Mouse (Mus musculus) liver, embryonic 15.5 days (tissue): ENCODE measurements around the gene Adam10. TPM values are rescaled to one million over a fixed set of nuclear protein-coding genes. Genes with fewer than 3 reads are reported as not detected.

Experiments
- ATAC-seq: fragments of 200-750 bp; cut with Nextera tagmentation; 2 replicates; pipeline ENCODE4 v1.8.0; 2017; ENCODE audit warnings: moderate number of reproducible peaks, mild to moderate bottlenecking, moderate library complexity; ENCODE audit not compliant: insufficient read depth
- H3K27ac ChIP-seq: fragments of 300-500 bp; sonication (generic); replicated peaks from 2 replicates; pipeline ENCODE4 v1.5.1; 2015; ENCODE audit warnings: mild to moderate bottlenecking, inconsistent platforms
- H3K27me3 ChIP-seq: fragments of 300-500 bp; sonication (generic); 2 replicates; pipeline ENCODE4 v1.6.1; 2015; ENCODE audit warnings: mild to moderate bottlenecking, inconsistent platforms
- H3K36me3 ChIP-seq: fragments of 300-500 bp; sonication (generic); replicated peaks from 2 replicates; pipeline ENCODE4 v1.6.1; 2015; ENCODE audit warnings: moderate library complexity, mild to moderate bottlenecking, inconsistent platforms
- H3K4me1 ChIP-seq: fragments of 300-500 bp; sonication (generic); replicated peaks from 2 replicates; pipeline ENCODE4 v1.6.1; 2015; ENCODE audit warnings: inconsistent platforms
- H3K4me2 ChIP-seq: fragments of 300-500 bp; sonication (generic); 2 replicates; pipeline ENCODE4 v1.6.1; 2015; ENCODE audit warnings: moderate library complexity, mild to moderate bottlenecking, inconsistent platforms
- H3K4me3 ChIP-seq: fragments of 300-500 bp; sonication (generic); replicated peaks from 2 replicates; pipeline ENCODE4 v1.5.1; 2015; ENCODE audit warnings: mild to moderate bottlenecking, inconsistent platforms
- H3K9ac ChIP-seq: fragments of 300-500 bp; sonication (generic); 2 replicates; pipeline ENCODE4 v1.6.1; 2015; ENCODE audit warnings: moderate library complexity, mild to moderate bottlenecking, inconsistent platforms
- H3K9me3 ChIP-seq: fragments of 300-500 bp; sonication (generic); replicated peaks from 2 replicates; pipeline ENCODE4 v1.6.1; 2016; ENCODE audit warnings: inconsistent platforms
- WGBS: fragments of 180-500 bp; shearing (Covaris S2); methylation state at CpG from one replicate; pipeline ENCODE4 v1.1.7; 2015; ENCODE audit warnings: mixed read lengths; ENCODE audit not compliant: insufficient replicate concordance; 5-methylcytosine and 5-hydroxymethylcytosine counted together
- polyA plus RNA-seq: library from polyadenylated mRNA; unstranded; fragments of >200 nt; fragmentation: Nextera tagmentation; extraction: Ambion mirVana; gene quantifications from 2 replicates; pipeline ENCODE4 v1.2.1, GENCODE M21; 2015

The Adam10 gene
- polyA plus RNA-seq, 1 experiment from 2014 or later: 71.9 TPM

DNA sequence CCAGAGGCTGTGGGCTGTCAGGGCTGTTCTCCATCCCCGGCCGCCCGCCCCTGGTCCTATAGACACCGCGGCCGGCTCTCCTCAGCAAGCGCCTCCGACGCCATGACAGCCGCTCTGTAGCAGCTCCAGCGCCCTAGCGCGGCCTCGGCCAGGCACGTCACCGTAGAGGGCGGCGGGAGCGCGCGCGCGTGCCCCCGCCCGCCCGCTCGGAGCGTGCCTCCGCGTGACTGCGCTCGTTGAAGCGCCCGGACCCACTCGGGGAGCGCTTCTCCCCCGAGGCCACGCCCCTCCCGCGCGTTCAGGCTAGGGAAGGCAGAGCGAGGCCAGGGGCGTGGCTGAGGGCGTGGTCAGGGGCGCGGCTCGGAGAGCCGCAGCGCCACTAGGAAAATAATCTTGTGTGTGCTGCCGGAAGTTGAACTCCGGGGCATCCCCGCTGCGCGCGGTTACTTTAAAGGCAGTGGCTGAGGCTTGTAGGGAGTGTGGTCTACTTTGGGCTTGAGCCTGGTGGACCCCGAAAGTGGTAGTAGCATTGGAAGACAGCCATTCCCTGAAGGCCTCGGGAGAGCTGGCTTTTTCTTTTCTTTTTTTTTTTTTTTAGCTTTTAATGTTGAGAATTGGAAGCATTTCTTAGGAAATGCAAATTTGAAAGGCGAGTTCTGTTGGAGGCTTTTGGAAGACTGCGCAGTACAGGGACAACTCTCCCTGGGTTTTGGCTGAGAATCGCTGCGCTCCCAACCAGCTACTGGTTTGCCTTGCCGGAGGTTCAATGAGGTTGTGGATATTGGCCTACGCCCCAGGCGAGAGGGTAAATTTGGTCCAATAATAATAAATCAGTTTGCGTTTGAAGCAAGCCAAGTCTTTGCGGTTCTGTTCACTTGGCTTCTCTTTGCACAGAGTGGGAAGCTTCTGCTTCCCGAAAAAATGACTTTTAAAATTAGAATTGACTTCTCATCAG lies 21.5 kb upstream of the Adam10 start, which contains the start of gene Mindy2:
Mindy2 (minus strand) TSS at position 162 of the 955 bp plus-strand sequence.
- Histone ChIP-seq H3K9me3 (no peaks in the 10 kb centered on the region), H3K27me3 (no peaks in the 10 kb centered on the region), H3K36me3 (peaks cover 17% of the 10 kb centered on the region), H3K27ac (peak within 1 kb of the TSS; percentile 98), H3K4me2 (peak within 1 kb of the TSS; percentile 76), H3K9ac (peak within 1 kb of the TSS; percentile 99), H3K4me3 (peak within 1 kb of the TSS; percentile 95), H3K4me1 (peaks cover 38% of the 10 kb centered on the region)
- 1% methylated on average over 67 of the region's 67 CpGs for WGBS
- peak; percentile 93 for ATAC-seq

DNA sequence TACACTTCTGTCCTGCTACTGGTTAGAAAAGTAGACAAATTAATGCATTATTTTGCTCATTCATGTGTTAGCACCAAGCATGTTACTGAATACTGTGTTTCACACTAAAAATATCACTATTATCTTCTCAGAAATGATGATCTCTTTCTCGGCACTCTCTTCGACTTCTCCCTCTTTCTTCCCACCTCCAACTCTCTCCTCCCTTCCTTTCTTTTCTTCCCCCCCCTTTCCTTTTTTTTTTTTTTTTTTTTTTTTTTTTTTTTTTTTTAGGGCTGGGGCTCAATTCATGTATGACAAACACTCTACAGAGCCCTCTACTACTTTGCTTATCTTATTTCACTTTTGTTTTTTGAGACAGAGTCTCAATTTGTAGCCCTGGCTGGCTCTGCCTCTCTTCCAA lies 20.5 kb upstream of the Adam10 start:
- Histone ChIP-seq H3K4me3 (peak overlapping the region; percentile 95), H3K4me1 (peaks cover 29% of the 10 kb centered on the region), H3K27me3 (no peaks in the 10 kb centered on the region), H3K9ac (peak overlapping the region; percentile 47), H3K36me3 (peaks cover 12% of the 10 kb centered on the region), H3K27ac (peak overlapping the region; percentile 98), H3K4me2 (peak overlapping the region; percentile 76), H3K9me3 (no peaks in the 10 kb centered on the region)
- 14% methylated on average over 2 of the region's 2 CpGs for WGBS
- ATAC-seq: no peak

DNA sequence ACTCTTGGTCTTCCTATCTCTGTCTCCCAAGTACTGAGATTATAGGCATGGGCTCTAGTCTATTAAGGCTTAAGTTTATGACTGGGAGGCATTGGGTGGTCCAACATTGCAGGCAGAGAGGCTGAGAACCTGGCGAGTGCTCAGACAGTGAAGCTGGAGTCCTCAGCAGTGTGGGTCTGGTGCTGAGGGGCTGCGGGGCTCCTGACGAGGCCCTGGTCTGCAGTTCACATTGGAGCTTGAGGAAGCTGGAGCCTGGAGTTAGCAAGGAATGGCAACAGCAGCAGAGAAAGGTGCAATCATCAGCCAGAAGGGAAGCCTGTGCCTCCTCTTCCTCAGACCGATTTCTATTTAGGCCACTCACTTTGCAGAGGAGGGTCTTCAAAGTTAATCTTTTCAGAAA lies 13.9 kb upstream of the Adam10 start:
- ATAC-seq: no peak
- Histone ChIP-seq H3K4me2 (no peak overlapping the region), H3K4me1 (peaks cover 24% of the 10 kb centered on the region), H3K27me3 (no peaks in the 10 kb centered on the region), H3K27ac (no peak overlapping the region), H3K9ac (no peak overlapping the region), H3K36me3 (peaks cover 12% of the 10 kb centered on the region; the same call in 1 of the 2 replicates), H3K9me3 (no peaks in the 10 kb centered on the region), H3K4me3 (no peak overlapping the region)
- 72% methylated on average over 4 of the region's 4 CpGs for WGBS

DNA sequence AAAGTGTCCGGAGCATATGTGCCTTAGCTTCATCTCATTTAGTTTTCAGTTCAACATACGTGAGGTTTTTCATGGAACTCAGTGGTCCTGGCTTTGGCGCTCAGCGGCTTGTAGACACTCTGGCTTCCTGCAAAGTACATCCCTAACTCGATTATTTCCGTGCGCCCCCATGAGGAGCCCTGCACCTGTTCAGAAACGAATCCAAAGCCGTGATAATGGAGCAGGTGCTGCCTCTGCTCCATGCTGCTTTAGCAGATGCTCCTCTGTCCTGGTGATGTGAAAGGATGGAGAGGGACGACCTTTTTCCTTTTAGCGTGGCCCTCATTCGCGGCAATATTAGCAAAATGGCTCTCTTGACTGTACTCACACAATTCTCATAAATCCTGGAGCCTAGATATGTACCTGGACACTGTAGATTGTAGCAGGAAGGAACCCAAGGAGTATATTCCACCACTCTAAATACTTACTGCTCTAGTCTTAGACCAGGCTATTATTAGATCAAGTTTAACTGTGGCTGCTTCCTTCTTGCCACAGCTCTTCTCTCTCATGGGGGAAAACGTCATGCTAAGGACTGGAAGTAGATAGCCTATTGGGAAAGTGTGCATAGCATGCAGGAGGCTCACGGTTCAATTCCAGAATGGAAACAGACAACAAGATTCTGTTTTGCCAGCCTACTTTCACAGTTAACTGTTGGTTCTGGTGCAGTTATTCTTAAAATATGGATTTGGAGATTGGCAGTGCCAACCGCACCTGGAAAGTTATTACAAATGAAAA lies 13.2 kb upstream of the Adam10 start:
- Histone ChIP-seq H3K4me2 (no peak overlapping the region), H3K27me3 (no peaks in the 10 kb centered on the region), H3K4me1 (peaks cover 29% of the 10 kb centered on the region), H3K4me3 (no peak overlapping the region), H3K27ac (peak overlapping the region; percentile 45), H3K36me3 (peaks cover 12% of the 10 kb centered on the region; the same call in 1 of the 2 replicates), H3K9me3 (no peaks in the 10 kb centered on the region), H3K9ac (no peak overlapping the region)
- 67% methylated on average over 16 of the region's 16 CpGs for WGBS
- no peak for ATAC-seq

DNA sequence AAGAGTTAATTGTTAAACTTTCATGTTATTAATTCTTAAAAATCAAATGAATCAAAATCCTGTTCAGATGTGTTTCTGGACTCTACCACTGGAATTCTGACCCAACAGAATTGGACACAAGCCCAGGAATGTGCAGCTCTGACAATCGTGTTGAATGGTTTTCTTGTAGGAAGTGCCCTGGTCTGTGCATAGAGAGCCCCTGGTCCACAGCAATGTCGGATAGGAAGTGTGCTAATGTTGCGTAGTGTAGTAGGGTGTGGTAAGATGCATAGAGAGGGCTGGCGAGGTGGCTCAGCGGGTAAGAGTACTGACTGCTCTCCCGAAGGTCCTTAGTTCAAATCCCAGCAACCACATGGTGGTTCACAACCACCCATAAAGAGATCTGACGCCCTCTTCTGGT lies 12.0 kb upstream of the Adam10 start:
- Histone ChIP-seq H3K27ac (no peak overlapping the region), H3K4me2 (no peak overlapping the region), H3K36me3 (peaks cover 12% of the 10 kb centered on the region; the same call in 1 of the 2 replicates), H3K27me3 (no peaks in the 10 kb centered on the region), H3K4me3 (no peak overlapping the region), H3K9ac (no peak overlapping the region), H3K4me1 (peaks cover 36% of the 10 kb centered on the region), H3K9me3 (no peaks in the 10 kb centered on the region)
- WGBS: 63% methylated on average over 7 of the region's 7 CpGs
- ATAC-seq: no peak

DNA sequence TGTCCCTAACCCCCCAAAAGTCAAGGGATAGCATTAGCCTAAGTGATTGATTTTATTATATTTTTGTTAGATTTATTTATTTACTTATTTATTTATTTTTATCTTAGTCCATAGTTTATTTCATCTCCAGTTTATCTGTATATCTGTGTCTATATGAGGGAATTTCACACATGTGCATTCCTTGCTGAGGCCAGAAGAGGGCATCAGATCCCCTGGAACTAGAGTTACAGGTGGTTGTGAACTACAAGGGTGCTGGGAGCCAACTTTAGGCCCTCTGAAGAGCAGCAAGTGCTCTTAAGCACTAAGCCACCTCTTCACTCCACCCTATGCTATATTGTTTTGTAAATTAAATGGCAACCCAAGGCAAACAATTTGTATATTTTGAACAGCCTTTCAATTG lies 10.7 kb upstream of the Adam10 start:
- no peak overlapping the region for H3K4me2 ChIP-seq
- H3K36me3 ChIP-seq: peaks cover 12% of the 10 kb centered on the region; the same call in 1 of the 2 replicates
- no peaks in the 10 kb centered on the region for H3K27me3 ChIP-seq
- no peak for ATAC-seq
- no peak overlapping the region for H3K4me3 ChIP-seq
- H3K9me3 ChIP-seq: no peaks in the 10 kb centered on the region
- peak overlapping the region; percentile 64 for H3K27ac ChIP-seq
- H3K9ac ChIP-seq: no peak overlapping the region
- peaks cover 49% of the 10 kb centered on the region for H3K4me1 ChIP-seq

DNA sequence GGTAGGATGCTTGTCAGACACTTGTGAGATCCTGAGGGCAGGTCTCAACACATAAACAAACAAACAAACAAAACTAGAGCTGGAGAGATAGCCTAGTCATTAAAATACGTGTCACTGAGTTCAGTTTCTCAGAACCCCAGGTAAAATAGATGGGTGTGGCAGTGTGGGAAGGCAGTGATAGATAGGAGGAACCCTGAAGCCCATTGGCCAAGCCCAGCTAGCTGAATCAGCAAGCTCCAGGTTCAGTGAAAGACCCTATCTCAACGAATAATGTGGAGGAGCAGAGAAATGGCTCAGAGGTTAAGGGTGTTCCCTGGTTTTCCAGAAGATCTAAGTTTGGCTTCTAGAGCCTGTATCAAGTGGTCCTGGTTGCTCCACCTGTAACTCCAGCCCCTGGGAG lies 9.6 kb upstream of the Adam10 start:
- H3K27ac ChIP-seq: peak overlapping the region; percentile 98
- peak overlapping the region; percentile 30 for H3K9ac ChIP-seq
- H3K4me2 ChIP-seq: peak overlapping the region; percentile 52
- peak overlapping the region; percentile 15; the same call in 1 of the 2 replicates for H3K4me3 ChIP-seq
- no peaks in the 10 kb centered on the region for H3K27me3 ChIP-seq
- WGBS: 9% methylated on average over 2 of the region's 2 CpGs
- H3K9me3 ChIP-seq: no peaks in the 10 kb centered on the region
- peaks cover 52% of the 10 kb centered on the region for H3K4me1 ChIP-seq
- ATAC-seq: peak; percentile 88
- peaks cover 12% of the 10 kb centered on the region; the same call in 1 of the 2 replicates for H3K36me3 ChIP-seq

DNA sequence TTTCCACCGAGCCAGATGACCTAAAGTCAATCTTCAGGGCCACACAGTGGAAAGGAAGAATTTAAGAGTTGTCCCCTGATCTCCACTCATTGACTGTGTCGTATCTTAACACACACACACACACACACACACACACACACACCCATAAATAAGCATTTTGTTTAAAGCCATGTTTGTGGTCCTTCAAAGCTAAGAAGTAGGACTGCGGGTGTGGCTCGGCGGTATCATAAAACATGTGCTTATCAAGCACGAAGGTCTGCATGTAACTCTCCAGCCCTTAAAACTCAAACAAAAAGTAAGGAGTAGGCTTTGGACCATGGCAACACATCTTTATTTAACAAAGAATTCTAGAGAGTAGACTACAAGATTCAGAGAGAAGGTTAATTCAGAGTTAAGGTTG lies 8.4 kb upstream of the Adam10 start:
- Histone ChIP-seq H3K27me3 (no peaks in the 10 kb centered on the region), H3K4me3 (no peak overlapping the region), H3K4me2 (peak overlapping the region; percentile 52), H3K27ac (peak overlapping the region; percentile 98), H3K36me3 (0 out of 2 replicates have a peak, but pooled peaks cover 4% of the 10 kb centered on the region), H3K9me3 (no peaks in the 10 kb centered on the region), H3K9ac (peak overlapping the region; percentile 53), H3K4me1 (peaks cover 59% of the 10 kb centered on the region)
- ATAC-seq: peak; percentile 73
- whole genome bisulfite sequencing: 20% methylated on average over 6 of the region's 6 CpGs

DNA sequence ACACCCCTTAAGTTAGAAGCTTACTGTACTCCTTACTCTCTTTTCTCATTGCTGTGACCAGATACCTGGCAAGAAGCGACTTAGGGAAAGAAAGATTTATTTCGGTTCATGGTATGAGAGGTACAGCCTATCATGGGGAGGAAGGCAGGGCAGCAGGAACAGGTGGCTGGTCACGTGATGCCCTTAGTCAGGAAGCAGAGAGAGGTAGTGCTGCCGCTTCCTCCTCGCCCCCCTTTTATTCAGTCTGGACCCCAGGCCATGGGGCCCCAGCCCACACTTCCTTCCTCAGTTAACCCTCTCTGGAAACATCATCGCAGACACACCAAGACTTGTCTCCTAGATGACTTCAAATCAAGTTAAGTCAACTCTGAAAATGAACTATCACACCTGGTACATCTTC lies 7.5 kb upstream of the Adam10 start:
- 0 out of 2 replicates have a peak overlapping the region, but pooled peaks have one; percentile 4 for H3K4me3 ChIP-seq
- 36% methylated on average over 6 of the region's 6 CpGs for WGBS
- no peaks in the 10 kb centered on the region for H3K27me3 ChIP-seq
- peak overlapping the region; percentile 98 for H3K27ac ChIP-seq
- H3K9ac ChIP-seq: 0 out of 2 replicates have a peak overlapping the region, but pooled peaks have one; percentile 39
- H3K4me2 ChIP-seq: peak overlapping the region; percentile 49
- H3K9me3 ChIP-seq: no peaks in the 10 kb centered on the region
- H3K36me3 ChIP-seq: 0 out of 2 replicates have a peak, but pooled peaks cover 3% of the 10 kb centered on the region
- 0 out of 2 replicates have a peak, but pooled peaks have one; percentile 12 for ATAC-seq
- peaks cover 68% of the 10 kb centered on the region for H3K4me1 ChIP-seq

DNA sequence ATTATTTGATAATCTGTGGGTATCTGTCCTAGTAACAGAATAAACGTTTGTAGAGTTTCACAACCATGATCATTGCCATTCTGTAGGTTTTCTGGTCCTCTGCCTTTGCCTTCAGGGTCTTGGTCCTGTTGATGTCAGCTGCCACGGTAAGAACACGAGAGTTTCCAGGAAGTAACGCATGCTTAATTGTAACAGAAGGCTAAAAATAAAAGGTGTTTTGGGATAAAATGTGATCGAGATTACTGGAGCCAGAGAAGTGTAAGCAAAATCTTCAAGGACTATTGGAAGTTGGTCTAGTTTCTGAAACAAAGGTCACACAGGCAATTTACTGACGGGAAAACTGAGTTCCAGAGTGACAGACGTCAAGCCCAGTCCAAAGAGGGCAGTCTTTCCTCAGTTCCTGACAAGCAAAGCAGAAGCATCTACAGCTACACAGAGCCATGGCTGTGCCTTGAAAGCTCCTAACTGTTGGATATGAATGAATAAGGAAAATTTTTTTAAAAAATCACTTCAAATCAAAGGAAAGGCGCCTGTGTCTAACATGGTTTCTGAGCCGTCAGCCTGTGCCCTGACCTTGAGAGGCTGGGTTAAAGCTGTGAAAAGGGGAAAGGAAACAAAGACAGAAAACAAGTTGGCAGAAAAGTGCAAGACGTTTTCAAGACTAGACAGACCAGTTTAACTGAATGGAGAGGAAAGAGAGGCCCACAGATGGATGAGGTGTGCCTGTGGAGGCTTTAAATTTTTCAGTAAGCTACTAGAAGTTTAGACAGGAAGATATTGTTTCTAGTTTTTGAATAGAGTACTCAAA lies 6.8 kb upstream of the Adam10 start:
- Histone ChIP-seq H3K9ac (peak overlapping the region; percentile 28; the same call in 1 of the 2 replicates), H3K27me3 (no peaks in the 10 kb centered on the region), H3K9me3 (no peaks in the 10 kb centered on the region), H3K4me3 (no peak overlapping the region), H3K27ac (peak overlapping the region; percentile 98), H3K36me3 (0 out of 2 replicates have a peak, but pooled peaks cover 3% of the 10 kb centered on the region), H3K4me2 (peak overlapping the region; percentile 49), H3K4me1 (peaks cover 69% of the 10 kb centered on the region)
- ATAC-seq: no peak
- 23% methylated on average over 10 of the region's 10 CpGs for WGBS
